Mouse (Mus musculus) midbrain, embryonic 14.5 days (tissue): ENCODE data around the gene Slc34a1. TPM values are rescaled to one million over a fixed set of nuclear protein-coding genes. Genes with fewer than 3 reads are reported as not detected.

Source experiments
- ATAC-seq: fragments of 200-750 bp; cut with Nextera tagmentation; 2 replicates; pipeline ENCODE4 v1.8.0; 2017; ENCODE audit warnings: moderate number of reproducible peaks, moderate library complexity; ENCODE audit not compliant: low FRiP score, low TSS enrichment
- DNase-seq: peaks from one replicate; pipeline ENCODE4 v3.0.0-alpha.2; 2015
- H3K27ac ChIP-seq: fragments of 300-500 bp; sonication (generic); replicated peaks from 2 replicates; pipeline ENCODE4 v1.5.1; 2014; ENCODE audit warnings: mild to moderate bottlenecking, low read depth, low read length, moderate library complexity
- H3K27me3 ChIP-seq: fragments of 300-500 bp; sonication (generic); 2 replicates; pipeline ENCODE4 v1.6.1; 2014; ENCODE audit warnings: low read length, control low read depth, mixed read lengths; ENCODE audit not compliant: control insufficient read depth, insufficient read depth
- H3K36me3 ChIP-seq: fragments of 300-500 bp; sonication (generic); 2 replicates; pipeline ENCODE4 v1.6.1; 2014; ENCODE audit warnings: low read length, control low read depth; ENCODE audit not compliant: control insufficient read depth, insufficient read depth
- H3K4me1 ChIP-seq: fragments of 300-500 bp; sonication (generic); 2 replicates; pipeline ENCODE4 v1.6.1; 2014; ENCODE audit warnings: mild to moderate bottlenecking, antibody characterized with exemption, low read length, control low read depth; ENCODE audit not compliant: control insufficient read depth, insufficient read depth
- H3K4me2 ChIP-seq: fragments of 300-500 bp; sonication (generic); 2 replicates; pipeline ENCODE4 v1.6.1; 2014; ENCODE audit warnings: mild to moderate bottlenecking, low read length, moderate library complexity
- H3K4me3 ChIP-seq: fragments of 300-500 bp; sonication (generic); replicated peaks from 2 replicates; pipeline ENCODE4 v1.5.1; 2014; ENCODE audit warnings: low read depth, low read length
- H3K9ac ChIP-seq: fragments of 300-500 bp; sonication (generic); replicated peaks from 2 replicates; pipeline ENCODE4 v1.6.1; 2014; ENCODE audit warnings: mild to moderate bottlenecking, low read length, moderate library complexity
- H3K9me3 ChIP-seq: fragments of 300-500 bp; sonication (generic); 2 replicates; pipeline ENCODE4 v1.6.1; 2016; ENCODE audit warnings: low read length, control low read depth, mixed read lengths; ENCODE audit not compliant: control insufficient read depth
- WGBS: fragments of 180-500 bp; shearing (Covaris S2); extraction: QIAGEN DNeasy Blood & Tissue Kit; methylation state at CpG from one replicate; pipeline ENCODE4 v1.1.7; 2014; 5-methylcytosine and 5-hydroxymethylcytosine counted together
- polyA plus RNA-seq: library from polyadenylated mRNA; unstranded; fragments of >200 nt; fragmentation: Nextera tagmentation; extraction: Ambion mirVana; gene quantifications from 2 replicates; pipeline ENCODE4 v1.2.1, GENCODE M21; 2014

The Slc34a1 gene
- polyA plus RNA-seq, 1 experiment from 2014 or later = not detected

DNA sequence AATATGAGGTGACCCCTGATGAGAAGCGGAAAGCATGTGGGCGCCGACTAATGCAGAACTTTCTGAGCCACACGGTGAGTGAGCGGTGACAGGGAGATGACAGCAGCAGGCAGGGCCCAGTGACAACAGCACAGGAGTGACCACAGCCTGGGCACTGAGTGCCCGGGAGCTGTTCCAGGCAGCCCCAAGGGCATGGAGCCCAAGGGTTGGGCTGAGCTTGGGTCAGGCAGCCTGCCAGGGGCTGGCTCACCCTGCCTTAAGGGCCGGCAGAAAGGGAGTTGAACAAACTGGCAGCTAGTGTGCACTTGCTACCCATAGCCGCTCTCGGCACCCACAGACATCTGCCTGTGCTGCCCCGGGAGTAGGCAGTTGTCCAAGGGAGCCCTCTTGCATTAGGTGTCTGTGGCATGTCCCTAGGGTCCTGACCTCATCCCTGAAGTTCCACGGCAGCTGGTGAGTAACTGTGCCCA, 52.6 kb downstream of the Slc34a1 start:
- peaks cover 63% of the 10 kb centered on the region for H3K36me3 ChIP-seq
- no peak for DNase-seq
- 93% methylated on average over 11 of the region's 11 CpGs for WGBS

GRCm38 (mm10) chr13:55451296-55451695, 53.3 kb downstream of the Slc34a1 start:
- Histone ChIP-seq H3K4me3 (no peak overlapping the region), H3K36me3 (peaks cover 71% of the 10 kb centered on the region), H3K9ac (no peak overlapping the region), H3K27me3 (no peaks in the 10 kb centered on the region), H3K4me2 (no peak overlapping the region), H3K9me3 (no peaks in the 10 kb centered on the region), H3K4me1 (peaks cover 7% of the 10 kb centered on the region), H3K27ac (no peak overlapping the region)
- 94% methylated on average over 10 of the region's 10 CpGs for WGBS
- ATAC-seq (no peak), DNase-seq (no peak)

More for the DNA sequence above, 52.6 kb downstream of the Slc34a1 start:
- no peaks in the 10 kb centered on the region for H3K9me3 ChIP-seq
- no peak overlapping the region for H3K4me3 ChIP-seq
- peaks cover 13% of the 10 kb centered on the region for H3K4me1 ChIP-seq
- no peaks in the 10 kb centered on the region for H3K27me3 ChIP-seq
- no peak for ATAC-seq
- no peak overlapping the region for H3K27ac ChIP-seq
- no peak overlapping the region for H3K4me2 ChIP-seq
- no peak overlapping the region for H3K9ac ChIP-seq

DNA sequence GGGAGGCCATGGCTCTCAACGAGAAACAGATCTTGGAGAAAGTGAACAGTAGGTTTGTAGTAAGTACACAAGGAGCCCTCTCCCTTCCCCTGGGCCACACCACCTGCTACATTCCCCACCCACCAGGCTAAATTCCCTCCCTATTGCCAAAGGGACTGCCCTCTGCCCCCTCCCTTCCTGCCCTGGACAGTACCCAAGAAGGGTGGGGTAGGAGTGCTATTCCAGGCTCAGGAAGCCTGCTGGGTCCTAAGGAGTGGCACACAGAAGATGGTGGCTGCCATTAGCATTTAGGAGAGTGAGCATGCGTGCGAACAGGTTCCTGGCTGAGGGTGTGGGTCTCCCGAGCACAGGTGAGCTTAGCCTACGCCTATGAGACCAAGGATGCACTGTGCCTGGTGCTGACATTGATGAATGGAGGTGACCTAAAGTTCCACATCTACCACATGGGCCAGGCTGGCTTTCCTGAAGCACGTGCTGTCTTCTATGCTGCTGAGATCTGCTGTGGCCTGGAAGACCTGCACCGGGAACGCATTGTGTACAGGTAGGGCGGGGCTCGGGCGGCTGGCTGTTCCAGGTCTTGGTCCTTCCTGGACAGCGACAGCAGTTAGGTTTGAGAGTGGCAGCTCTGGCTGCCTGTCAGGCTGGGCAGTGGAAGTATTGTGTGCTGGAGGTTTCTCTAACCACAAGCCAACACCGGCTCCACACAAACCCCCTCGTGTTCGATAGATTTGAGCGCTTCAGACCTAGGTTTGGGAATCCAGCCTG, 54.0 kb downstream of the Slc34a1 start:
- Histone ChIP-seq H3K9ac (no peak overlapping the region), H3K27ac (no peak overlapping the region), H3K4me2 (no peak overlapping the region), H3K4me3 (no peak overlapping the region), H3K36me3 (peaks cover 75% of the 10 kb centered on the region), H3K9me3 (no peaks in the 10 kb centered on the region), H3K27me3 (no peaks in the 10 kb centered on the region), H3K4me1 (peaks cover under 1% of the 10 kb centered on the region)
- no peak for DNase-seq
- ATAC-seq = no peak
- whole genome bisulfite sequencing = 96% methylated on average over 16 of the region's 16 CpGs

DNA sequence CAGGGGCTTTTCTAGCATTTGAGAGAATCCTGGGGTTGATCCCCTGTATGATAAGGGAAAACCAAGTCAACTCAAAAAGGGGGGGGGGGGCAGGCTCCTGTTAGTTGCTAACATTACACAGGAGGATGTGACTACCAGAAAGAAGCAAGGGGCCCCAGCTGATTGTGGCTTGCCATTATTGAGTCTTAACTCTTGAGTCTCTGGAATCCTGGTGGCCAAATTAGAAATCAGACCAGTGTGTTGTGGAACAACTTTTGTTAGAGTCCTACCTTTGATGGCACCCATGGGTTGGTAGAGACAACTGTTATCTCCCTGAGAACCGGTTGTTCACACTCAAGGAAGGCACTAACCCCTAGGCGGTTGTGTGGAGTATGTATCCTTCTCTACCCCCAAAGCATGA, 65.0 kb downstream of the Slc34a1 start:
- Histone ChIP-seq H3K4me2 (peak overlapping the region; percentile 91), H3K27me3 (no peaks in the 10 kb centered on the region), H3K27ac (peak overlapping the region; percentile 97; the same call in 1 of the 2 replicates), H3K4me1 (peaks cover 34% of the 10 kb centered on the region), H3K4me3 (no peak overlapping the region), H3K9me3 (no peaks in the 10 kb centered on the region), H3K36me3 (peaks cover 38% of the 10 kb centered on the region), H3K9ac (peak overlapping the region; percentile 91; the same call in 1 of the 2 replicates)
- WGBS = 56% methylated on average over 2 of the region's 2 CpGs
- ATAC-seq (no peak), DNase-seq (no peak)

- ATAC-seq = peak; percentile 1; the same call in 1 of the 2 replicates
- DNase-seq = no peak
Observed at GRCm38 (mm10) chr13:55463399-55464026, 65.5 kb downstream of the Slc34a1 start.

DNA sequence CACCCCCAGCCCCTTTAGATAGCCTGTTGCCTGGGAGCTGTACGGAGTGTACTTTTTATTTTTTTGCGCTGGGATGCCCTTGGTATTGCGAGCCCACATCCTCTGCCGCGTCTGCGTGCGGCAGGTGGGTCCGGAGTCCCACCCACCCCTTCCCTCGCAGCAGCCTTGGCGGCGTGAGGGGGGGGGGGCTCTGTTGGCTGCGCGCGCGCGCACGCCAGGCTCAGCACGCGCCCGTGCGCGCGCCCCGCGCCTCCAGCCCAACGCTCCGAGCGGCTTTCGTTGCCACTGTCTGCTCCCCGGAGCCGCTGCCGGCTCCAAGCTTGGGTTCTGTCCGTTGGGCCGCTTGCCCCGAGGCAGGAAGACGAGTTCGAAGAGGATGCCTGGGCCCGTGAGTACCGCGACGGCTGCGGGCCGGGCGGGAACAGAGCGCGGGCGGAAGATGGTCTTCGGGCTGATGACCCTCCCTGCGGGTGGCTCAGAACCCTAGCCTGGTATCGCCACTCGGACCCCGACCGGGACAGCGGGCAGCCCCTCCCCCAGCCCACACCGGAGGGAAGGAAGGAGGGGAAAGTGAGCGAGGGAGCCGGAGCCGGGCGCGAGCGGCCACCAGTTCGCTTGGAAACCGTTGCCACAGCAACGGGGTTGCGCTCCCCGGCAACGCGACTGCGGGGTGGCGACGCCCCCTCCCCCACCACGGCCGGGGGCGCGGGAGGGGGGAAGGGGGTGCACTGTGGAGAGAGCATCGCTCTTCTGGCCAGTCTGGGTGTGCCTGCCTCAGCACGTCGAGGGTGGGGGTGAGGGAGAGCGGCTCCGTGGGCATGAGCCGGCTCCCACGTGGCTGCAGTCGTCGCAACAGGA, 66.3 kb downstream of the Slc34a1 start, which contains the start of gene Prr7:
Gene Prr7, plus strand, starts transcription at position 241 of the 858 bp plus-strand sequence.
- under 1% methylated on average over 84 of the region's 84 CpGs for WGBS
- Histone ChIP-seq H3K4me1 (peaks cover 46% of the 10 kb centered on the region), H3K4me2 (peak within 1 kb of the TSS; percentile 91), H3K9ac (peak within 1 kb of the TSS; percentile 91), H3K4me3 (peak within 1 kb of the TSS; percentile 69), H3K27ac (peak within 1 kb of the TSS; percentile 97), H3K36me3 (peaks cover 25% of the 10 kb centered on the region), H3K27me3 (no peaks in the 10 kb centered on the region), H3K9me3 (no peaks in the 10 kb centered on the region)
- ATAC-seq = peak; percentile 85
- DNase-seq = peak; percentile 94

More at GRCm38 (mm10) chr13:55463399-55464026, 65.5 kb downstream of the Slc34a1 start:
- H3K4me2 ChIP-seq = peak overlapping the region; percentile 91
- WGBS = 6% methylated on average over 14 of the region's 14 CpGs
- H3K4me3 ChIP-seq = peak overlapping the region; percentile 69
- peaks cover 39% of the 10 kb centered on the region for H3K4me1 ChIP-seq
- H3K9me3 ChIP-seq = no peaks in the 10 kb centered on the region
- no peaks in the 10 kb centered on the region for H3K27me3 ChIP-seq
- H3K9ac ChIP-seq = peak overlapping the region; percentile 91
- peak overlapping the region; percentile 97 for H3K27ac ChIP-seq
- H3K36me3 ChIP-seq = peaks cover 32% of the 10 kb centered on the region

DNA sequence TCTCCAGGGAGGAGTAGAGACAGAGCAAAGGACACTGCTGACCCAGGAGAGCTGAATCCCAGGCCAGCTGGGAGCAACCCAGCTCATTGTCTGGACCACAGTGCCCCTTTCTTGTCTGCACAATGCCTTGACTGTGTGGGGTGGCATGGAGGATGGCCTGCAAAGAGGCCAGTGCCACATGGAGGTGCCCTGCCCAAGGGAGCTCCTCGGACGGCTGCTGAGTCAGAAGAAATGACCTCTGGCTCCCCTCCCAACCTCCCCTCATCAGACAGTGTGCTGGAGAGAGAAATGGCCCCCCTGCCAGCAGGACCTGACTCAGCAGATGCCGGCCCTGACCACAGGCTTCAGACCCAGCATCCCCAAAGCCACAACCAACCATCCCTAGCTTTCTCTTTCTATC, 67.2 kb downstream of the Slc34a1 start:
- H3K4me1 ChIP-seq = peaks cover 54% of the 10 kb centered on the region
- no peak for DNase-seq
- no peak for ATAC-seq

More for the DNA sequence above, 67.2 kb downstream of the Slc34a1 start:
- peak overlapping the region; percentile 97 for H3K27ac ChIP-seq
- no peaks in the 10 kb centered on the region for H3K27me3 ChIP-seq
- peak overlapping the region; percentile 69 for H3K4me3 ChIP-seq
- peaks cover 15% of the 10 kb centered on the region for H3K36me3 ChIP-seq
- 3% methylated on average over 3 of the region's 3 CpGs for WGBS
- peak overlapping the region; percentile 91 for H3K9ac ChIP-seq
- peak overlapping the region; percentile 91 for H3K4me2 ChIP-seq
- H3K9me3 ChIP-seq = no peaks in the 10 kb centered on the region
